Mouse (Mus musculus) hindbrain, embryonic 11.5 days (tissue): ENCODE results near the gene Spon2. TPM values are rescaled to one million over a fixed set of nuclear protein-coding genes. Genes with fewer than 3 reads are reported as not detected.

Experiments used
- ATAC-seq: fragments of 200-750 bp; cut with Nextera tagmentation; 2 replicates; pipeline ENCODE4 v1.8.0; 2017; ENCODE audit warnings: mild to moderate bottlenecking, moderate TSS enrichment, moderate library complexity; ENCODE audit not compliant: low FRiP score
- DNase-seq: peaks from one replicate; pipeline ENCODE4 v3.0.0-alpha.2; 2015; ENCODE audit warnings: low spot score
- H3K27ac ChIP-seq: fragments of 300-500 bp; sonication (generic); 2 replicates; pipeline ENCODE4 v1.5.1; 2014; ENCODE audit warnings: mild to moderate bottlenecking, low read depth, low read length
- H3K27me3 ChIP-seq: fragments of 300-500 bp; sonication (generic); 2 replicates; pipeline ENCODE4 v1.6.1; 2014; ENCODE audit warnings: mild to moderate bottlenecking, low read length, moderate library complexity, mixed read lengths; ENCODE audit not compliant: control insufficient read depth, insufficient read depth
- H3K36me3 ChIP-seq: fragments of 300-500 bp; sonication (generic); 2 replicates; pipeline ENCODE4 v1.6.1; 2014; ENCODE audit warnings: mild to moderate bottlenecking, low read length, moderate library complexity, mixed read lengths; ENCODE audit not compliant: control insufficient read depth, insufficient read depth
- H3K4me1 ChIP-seq: fragments of 300-500 bp; sonication (generic); replicated peaks from 2 replicates; pipeline ENCODE4 v1.6.1; 2014; ENCODE audit warnings: low read length, mixed read lengths; ENCODE audit not compliant: control insufficient read depth, insufficient read depth
- H3K4me2 ChIP-seq: fragments of 300-500 bp; sonication (generic); replicated peaks from 2 replicates; pipeline ENCODE4 v1.6.1; 2014; ENCODE audit warnings: mild to moderate bottlenecking, low read depth, low read length
- H3K4me3 ChIP-seq: fragments of 300-500 bp; sonication (generic); 2 replicates; pipeline ENCODE4 v1.5.1; 2014; ENCODE audit warnings: low read depth, low read length
- H3K9ac ChIP-seq: fragments of 300-500 bp; sonication (generic); 2 replicates; pipeline ENCODE4 v1.6.1; 2014; ENCODE audit warnings: low read depth, low read length
- H3K9me3 ChIP-seq: fragments of 300-500 bp; sonication (generic); 2 replicates; pipeline ENCODE4 v1.6.1; 2016; ENCODE audit warnings: low read length; ENCODE audit not compliant: control insufficient read depth
- WGBS: fragments of 180-500 bp; shearing (Covaris S2); extraction: QIAGEN DNeasy Blood & Tissue Kit; methylation state at CpG from one replicate; pipeline ENCODE4 v1.1.7; 2014; 5-methylcytosine and 5-hydroxymethylcytosine counted together
- polyA plus RNA-seq: library from polyadenylated mRNA; unstranded; fragments of >200 nt; fragmentation: Nextera tagmentation; extraction: Ambion mirVana; gene quantifications from 2 replicates; pipeline ENCODE4 v1.2.1, GENCODE M21; 2014

Gene Spon2
- polyA plus RNA-seq, 1 experiment from 2014 or later, result 4.5 TPM

- Histone ChIP-seq H3K9ac (no peak overlapping the region), H3K4me3 (no peak overlapping the region), H3K27me3 (no peaks in the 10 kb centered on the region), H3K4me2 (no peak overlapping the region), H3K4me1 (no peaks in the 10 kb centered on the region; the same call in 1 of the 2 replicates), H3K27ac (no peak overlapping the region), H3K36me3 (no peaks in the 10 kb centered on the region), H3K9me3 (no peaks in the 10 kb centered on the region)
- ATAC-seq (no peak), DNase-seq (no peak)
- 55% methylated on average over 6 of the region's 6 CpGs for WGBS
These were observed 4.1 kb upstream of the Spon2 start for GRCm38 (mm10) chr5:33222389-33222788.

- H3K27me3 ChIP-seq, result no peaks in the 10 kb centered on the region
- no peak for DNase-seq
- no peaks in the 10 kb centered on the region; the same call in 1 of the 2 replicates for H3K4me1 ChIP-seq
- H3K9me3 ChIP-seq, result no peaks in the 10 kb centered on the region
- no peaks in the 10 kb centered on the region for H3K36me3 ChIP-seq
- H3K4me3 ChIP-seq, result no peak overlapping the region
- no peak overlapping the region for H3K9ac ChIP-seq
- no peak for ATAC-seq
- H3K27ac ChIP-seq, result no peak overlapping the region
- WGBS, result 78% methylated on average over 10 of the region's 10 CpGs
- no peak overlapping the region for H3K4me2 ChIP-seq
These were observed 2.2 kb upstream of the Spon2 start for GRCm38 (mm10) chr5:33220350-33221044.

- H3K9ac ChIP-seq, result no peak overlapping the region
- no peaks in the 10 kb centered on the region for H3K36me3 ChIP-seq
- no peak overlapping the region for H3K4me2 ChIP-seq
- no peaks in the 10 kb centered on the region; the same call in 1 of the 2 replicates for H3K4me1 ChIP-seq
- H3K27ac ChIP-seq, result no peak overlapping the region
- H3K4me3 ChIP-seq, result no peak overlapping the region
- no peaks in the 10 kb centered on the region for H3K27me3 ChIP-seq
- ATAC-seq, result no peak
- WGBS, result 93% methylated on average over 4 of the region's 4 CpGs
- no peaks in the 10 kb centered on the region for H3K9me3 ChIP-seq
- DNase-seq, result no peak
These were observed 1.6 kb upstream of the Spon2 start for GRCm38 (mm10) chr5:33219831-33220230.

- 76% methylated on average over 20 of the region's 20 CpGs for WGBS
- Histone ChIP-seq H3K4me1 (no peaks in the 10 kb centered on the region; the same call in 1 of the 2 replicates), H3K9me3 (no peaks in the 10 kb centered on the region), H3K4me2 (no peak overlapping the region), H3K4me3 (no peak overlapping the region), H3K27me3 (no peaks in the 10 kb centered on the region), H3K9ac (no peak overlapping the region), H3K27ac (no peak overlapping the region), H3K36me3 (no peaks in the 10 kb centered on the region)
- ATAC-seq, result no peak
- no peak for DNase-seq
These were observed 643 bp upstream of the Spon2 start for GRCm38 (mm10) chr5:33218746-33219449.

GRCm38 (mm10) chr5:33217663-33218062 lies 592 bp downstream of the Spon2 start:
- Histone ChIP-seq H3K9ac (no peak overlapping the region), H3K27ac (no peak overlapping the region), H3K27me3 (no peaks in the 10 kb centered on the region), H3K4me3 (no peak overlapping the region), H3K4me1 (no peaks in the 10 kb centered on the region; the same call in 1 of the 2 replicates), H3K9me3 (no peaks in the 10 kb centered on the region), H3K36me3 (no peaks in the 10 kb centered on the region), H3K4me2 (no peak overlapping the region)
- ATAC-seq (no peak), DNase-seq (no peak)
- 54% methylated on average over 3 of the region's 3 CpGs for WGBS

- H3K4me3 ChIP-seq, result no peak overlapping the region
- H3K27me3 ChIP-seq, result no peaks in the 10 kb centered on the region
- 72% methylated on average over 4 of the region's 4 CpGs for WGBS
- H3K36me3 ChIP-seq, result no peaks in the 10 kb centered on the region
- no peak for ATAC-seq
- no peak overlapping the region for H3K9ac ChIP-seq
- H3K4me2 ChIP-seq, result no peak overlapping the region
- no peaks in the 10 kb centered on the region for H3K9me3 ChIP-seq
- no peaks in the 10 kb centered on the region; the same call in 1 of the 2 replicates for H3K4me1 ChIP-seq
- no peak overlapping the region for H3K27ac ChIP-seq
- no peak for DNase-seq
These were observed 3.5 kb downstream of the Spon2 start for GRCm38 (mm10) chr5:33214723-33215122.

- no peaks in the 10 kb centered on the region for H3K36me3 ChIP-seq
- H3K27me3 ChIP-seq, result no peaks in the 10 kb centered on the region
- H3K9me3 ChIP-seq, result no peaks in the 10 kb centered on the region
- no peaks in the 10 kb centered on the region for H3K4me1 ChIP-seq
- no peak overlapping the region for H3K4me2 ChIP-seq
- 91% methylated on average over 5 of the region's 5 CpGs for whole genome bisulfite sequencing
- no peak overlapping the region for H3K4me3 ChIP-seq
- H3K27ac ChIP-seq, result no peak overlapping the region
- ATAC-seq (no peak), DNase-seq (no peak)
- no peak overlapping the region for H3K9ac ChIP-seq
These were observed 7.0 kb downstream of the Spon2 start for GRCm38 (mm10) chr5:33211254-33211653.

- Histone ChIP-seq H3K4me1 (no peaks in the 10 kb centered on the region), H3K36me3 (no peaks in the 10 kb centered on the region), H3K9me3 (no peaks in the 10 kb centered on the region), H3K4me3 (no peak overlapping the region), H3K27ac (no peak overlapping the region), H3K27me3 (no peaks in the 10 kb centered on the region), H3K9ac (no peak overlapping the region), H3K4me2 (no peak overlapping the region)
- DNase-seq (no peak), ATAC-seq (no peak)
- 92% methylated on average over 3 of the region's 3 CpGs for WGBS
These were observed 7.7 kb downstream of the Spon2 start for GRCm38 (mm10) chr5:33210515-33210914.
